Mouse (Mus musculus): ENCODE measurements around the gene Zfp536. TPM values are rescaled to one million over a fixed set of nuclear protein-coding genes. Genes with fewer than 3 reads are reported as not detected.
A peak's percentile ranks its signal among the peaks of the same experiment; 100 is the strongest.

The Zfp536 gene
- total RNA-seq, 2 experiments from 2014 or later = 32.0 to 38.0 TPM

- intact Hi-C loops (cut with DNase I) = no loop called here
Measured at GRCm38 (mm10) chr7:37568041-37568440, 205.4 kb downstream of the Zfp536 start.

GRCm38 (mm10) chr7:37566019-37566418, 207.4 kb downstream of the Zfp536 start:
- intact Hi-C loops (cut with DNase I) = no loop called here
- no peak for DNase-seq (ENCODE audit: low spot score in 2 of 2)

More at GRCm38 (mm10) chr7:37568041-37568440, 205.4 kb downstream of the Zfp536 start:
- DNase-seq (ENCODE audit: low spot score in 2 of 2) = no peak

- DNase-seq (ENCODE audit: low spot score in 2 of 2) = no peak
- intact Hi-C loops (cut with DNase I) = no loop called here
Measured at GRCm38 (mm10) chr7:37565371-37565770, 208.1 kb downstream of the Zfp536 start.

- intact Hi-C loops (cut with DNase I) = no loop called here
Measured at GRCm38 (mm10) chr7:37564644-37565043, 208.8 kb downstream of the Zfp536 start.

GRCm38 (mm10) chr7:37563831-37564400, 209.5 kb downstream of the Zfp536 start:
- no peak for DNase-seq (ENCODE audit: low spot score in 2 of 2)
- intact Hi-C loops (cut with DNase I) = no loop called here

More at GRCm38 (mm10) chr7:37564644-37565043, 208.8 kb downstream of the Zfp536 start:
- no peak for DNase-seq (ENCODE audit: low spot score in 2 of 2)

- intact Hi-C loops (cut with DNase I) = no loop called here
- peak in 1 of 2 experiments; percentile 38 for DNase-seq (ENCODE audit: low spot score in 2 of 2)
Measured at GRCm38 (mm10) chr7:37563171-37563574, 210.3 kb downstream of the Zfp536 start.

GRCm38 (mm10) chr7:37562505-37562904, 210.9 kb downstream of the Zfp536 start:
- DNase-seq (ENCODE audit: low spot score in 2 of 2) = peak in 1 of 2 experiments; percentile 17

GRCm38 (mm10) chr7:37560581-37560980, 212.9 kb downstream of the Zfp536 start:
- intact Hi-C loops (cut with DNase I) = no loop called here
- no peak for DNase-seq (ENCODE audit: low spot score in 2 of 2)

More at GRCm38 (mm10) chr7:37562505-37562904, 210.9 kb downstream of the Zfp536 start:
- intact Hi-C loops (cut with DNase I) = no loop called here

- intact Hi-C loops (cut with DNase I) = no loop called here
- DNase-seq (ENCODE audit: low spot score in 2 of 2) = no peak
Measured at GRCm38 (mm10) chr7:37559851-37560250, 213.6 kb downstream of the Zfp536 start.

GRCm38 (mm10) chr7:37559341-37559740, 214.1 kb downstream of the Zfp536 start:
- no peak for DNase-seq (ENCODE audit: low spot score in 2 of 2)
- intact Hi-C loops (cut with DNase I) = no loop called here

- DNase-seq (ENCODE audit: low spot score in 2 of 2) = no peak
- intact Hi-C loops (cut with DNase I) = no loop called here
Measured at GRCm38 (mm10) chr7:37556811-37557210, 216.6 kb downstream of the Zfp536 start.

GRCm38 (mm10) chr7:37554405-37554804, 219.0 kb downstream of the Zfp536 start:
- no peak for DNase-seq (ENCODE audit: low spot score in 2 of 2)
- intact Hi-C loops (cut with DNase I) = no loop called here

GRCm38 (mm10) chr7:37553646-37554045, 219.8 kb downstream of the Zfp536 start:
- DNase-seq (ENCODE audit: low spot score in 2 of 2) = no peak

GRCm38 (mm10) chr7:37552384-37552783, 221.1 kb downstream of the Zfp536 start:
- no peak for DNase-seq (ENCODE audit: low spot score in 2 of 2)
- intact Hi-C loops (cut with DNase I) = no loop called here

More at GRCm38 (mm10) chr7:37553646-37554045, 219.8 kb downstream of the Zfp536 start:
- intact Hi-C loops (cut with DNase I) = no loop called here

GRCm38 (mm10) chr7:37548805-37549204, 224.6 kb downstream of the Zfp536 start:
- DNase-seq (ENCODE audit: low spot score in 2 of 2) = no peak
- intact Hi-C loops (cut with DNase I) = no loop called here

- intact Hi-C loops (cut with DNase I) = no loop called here
- no peak for DNase-seq (ENCODE audit: low spot score in 2 of 2)
Measured at GRCm38 (mm10) chr7:37544011-37544410, 229.4 kb downstream of the Zfp536 start.

GRCm38 (mm10) chr7:37542951-37543350, 230.5 kb downstream of the Zfp536 start:
- no peak for DNase-seq (ENCODE audit: low spot score in 2 of 2)
- intact Hi-C loops (cut with DNase I) = no loop called here

GRCm38 (mm10) chr7:37531166-37531565, 242.3 kb downstream of the Zfp536 start:
- DNase-seq (ENCODE audit: low spot score in 2 of 2) = no peak
- intact Hi-C loops (cut with DNase I) = no loop called here

GRCm38 (mm10) chr7:37528311-37528710, 245.1 kb downstream of the Zfp536 start:
- DNase-seq (ENCODE audit: low spot score in 2 of 2) = no peak
- intact Hi-C loops (cut with DNase I) = no loop called here

- no peak for DNase-seq (ENCODE audit: low spot score in 2 of 2)
- intact Hi-C loops (cut with DNase I) = no loop called here
Measured at GRCm38 (mm10) chr7:37527890-37528289, 245.6 kb downstream of the Zfp536 start.

- intact Hi-C loops (cut with DNase I) = no loop called here
- DNase-seq (ENCODE audit: low spot score in 2 of 2) = no peak
Measured at GRCm38 (mm10) chr7:37521407-37521806, 252.0 kb downstream of the Zfp536 start.

Data from left cerebral cortex, postnatal 25 days (tissue).